Mouse (Mus musculus): ENCODE data around the gene Pi4kb. TPM values are rescaled to one million over a fixed set of nuclear protein-coding genes. Genes with fewer than 3 reads are reported as not detected.
A peak's percentile ranks its signal among the peaks of the same experiment; 100 is the strongest.
"Not testable (repeated sequence)": the region's sequence is repeated elsewhere in the genome, so short reads cannot be mapped to it uniquely, and the experiment has no call there.

The Pi4kb gene
- total RNA-seq (2015; ENCODE audit: low replicate concordance) (8.6 and 14.4 TPM in 2 replicates), total RNA-seq (2017; ENCODE audit: low replicate concordance) (7.8 and 21.9 TPM in 2 replicates)

DNA sequence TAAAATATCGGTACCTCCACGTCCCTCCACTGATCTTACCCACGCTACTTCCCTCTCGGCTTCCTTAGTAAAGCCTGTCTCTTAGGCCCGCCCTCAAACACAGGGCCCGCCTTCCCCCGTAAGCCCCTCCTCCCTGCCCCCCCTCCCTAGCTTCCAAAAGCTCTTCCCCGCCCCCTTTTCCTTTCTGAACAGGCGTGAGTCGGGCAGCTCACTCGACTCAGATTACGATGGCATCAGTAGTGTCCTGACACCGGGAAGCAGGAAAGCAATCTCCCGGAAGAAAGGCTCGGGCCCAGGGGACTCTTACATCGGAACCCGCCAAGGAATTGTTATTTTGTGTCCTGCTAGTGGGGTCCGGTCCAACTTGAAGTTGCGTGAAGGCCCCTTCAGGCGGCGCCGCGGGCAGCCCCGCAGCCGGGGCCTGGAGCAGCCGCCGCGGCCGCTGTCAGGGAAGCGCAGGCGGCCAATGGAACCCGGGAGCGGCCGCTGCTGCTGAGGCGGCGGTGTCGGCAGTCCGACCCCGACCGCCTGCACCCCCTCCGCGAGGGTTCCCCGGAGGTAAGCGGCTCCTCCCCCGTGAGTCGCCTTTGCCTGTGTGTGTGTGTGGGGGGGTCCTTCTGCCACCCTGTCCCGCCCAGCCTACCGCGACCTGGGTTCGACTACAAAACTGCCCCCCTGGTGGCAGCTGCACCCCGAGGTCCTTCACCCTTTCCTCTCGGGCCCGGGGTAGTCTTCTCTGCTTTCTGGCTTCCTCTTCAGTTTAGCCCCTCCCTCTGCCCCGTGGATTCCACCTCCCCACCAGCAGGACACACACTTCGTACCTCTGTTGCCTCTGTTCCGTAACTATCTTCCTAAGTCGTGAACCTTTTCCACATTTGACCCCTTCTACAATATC lies at the start of gene Pi4kb:
Pi4kb (plus strand) TSS at position 204 of the 895 bp plus-strand sequence.
- peak; percentile 90 for ATAC-seq (replicated peaks; ENCODE audit: low FRiP score, poor library complexity, severe bottlenecking)

GRCm38 (mm10) chr3:94926301-94926736 lies 48.2 kb upstream of the Pi4kb start:
- peak; percentile 65 for ATAC-seq (replicated peaks; ENCODE audit: low FRiP score, poor library complexity, severe bottlenecking)

DNA sequence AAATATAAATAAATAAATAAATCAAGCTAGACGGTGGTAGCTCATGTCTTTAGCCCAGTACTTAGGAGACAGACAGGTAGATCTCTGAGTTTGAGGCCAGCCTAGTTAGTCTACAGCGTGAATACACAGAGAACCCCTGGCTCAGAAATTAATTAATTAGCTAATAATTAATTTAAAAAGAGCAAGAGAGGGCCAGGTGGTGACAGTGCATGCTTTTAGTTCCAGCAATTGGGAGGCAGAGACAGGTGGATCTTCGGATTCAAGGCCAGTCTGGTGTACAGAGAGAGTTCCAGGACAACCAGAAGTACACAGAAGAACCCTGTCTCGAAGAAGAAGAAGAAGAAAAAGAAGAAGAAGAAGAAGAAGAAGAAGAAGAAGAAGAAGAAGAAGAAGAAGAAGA lies 45.6 kb upstream of the Pi4kb start:
- ATAC-seq (replicated peaks; ENCODE audit: low FRiP score, poor library complexity, severe bottlenecking) = not testable (repeated sequence)

- ATAC-seq (replicated peaks; ENCODE audit: low FRiP score, poor library complexity, severe bottlenecking) = not testable (repeated sequence)
Observed at GRCm38 (mm10) chr3:94930386-94931266, 43.9 kb upstream of the Pi4kb start.

DNA sequence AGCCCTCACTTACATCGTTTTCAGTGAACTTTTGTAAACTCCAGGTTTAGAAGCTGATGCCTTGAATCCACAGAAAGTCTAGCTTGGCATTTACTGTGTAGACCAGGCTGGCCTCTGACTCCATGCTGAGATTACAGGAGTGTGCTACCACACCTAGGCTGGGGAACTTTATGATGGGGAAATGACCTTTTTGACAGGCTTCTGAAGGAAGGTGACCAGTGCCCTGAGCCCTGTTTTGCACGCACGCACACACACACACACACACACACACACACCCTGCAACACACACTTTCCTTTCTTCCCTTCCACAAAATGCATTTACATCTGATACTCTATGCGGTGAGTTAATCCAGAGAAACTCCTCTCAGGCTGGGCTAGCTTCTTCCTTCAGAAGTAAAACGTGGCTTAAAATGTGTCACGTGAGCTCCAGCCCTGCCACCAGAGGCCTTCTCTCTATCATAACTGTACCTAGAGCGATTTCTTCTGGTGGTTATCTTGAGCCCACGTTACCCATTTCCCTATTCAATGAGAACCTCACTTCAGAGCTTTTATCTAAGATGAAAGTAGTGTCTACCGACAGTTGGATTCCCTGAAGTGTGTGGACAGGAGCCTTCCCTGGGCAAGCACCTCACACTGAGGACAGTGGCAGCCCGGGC lies 43.0 kb upstream of the Pi4kb start:
- not testable (repeated sequence) for ATAC-seq (replicated peaks; ENCODE audit: low FRiP score, poor library complexity, severe bottlenecking)

- not testable (repeated sequence) for ATAC-seq (replicated peaks; ENCODE audit: low FRiP score, poor library complexity, severe bottlenecking)
Observed at GRCm38 (mm10) chr3:94932279-94932678, 42.3 kb upstream of the Pi4kb start.

GRCm38 (mm10) chr3:94932809-94933564 lies 41.5 kb upstream of the Pi4kb start, which contains the start of gene Selenbp1:
Gene Selenbp1, plus strand, starts transcription at chr3:94933056.
- ATAC-seq (replicated peaks; ENCODE audit: low FRiP score, poor library complexity, severe bottlenecking) = peak; percentile 74

DNA sequence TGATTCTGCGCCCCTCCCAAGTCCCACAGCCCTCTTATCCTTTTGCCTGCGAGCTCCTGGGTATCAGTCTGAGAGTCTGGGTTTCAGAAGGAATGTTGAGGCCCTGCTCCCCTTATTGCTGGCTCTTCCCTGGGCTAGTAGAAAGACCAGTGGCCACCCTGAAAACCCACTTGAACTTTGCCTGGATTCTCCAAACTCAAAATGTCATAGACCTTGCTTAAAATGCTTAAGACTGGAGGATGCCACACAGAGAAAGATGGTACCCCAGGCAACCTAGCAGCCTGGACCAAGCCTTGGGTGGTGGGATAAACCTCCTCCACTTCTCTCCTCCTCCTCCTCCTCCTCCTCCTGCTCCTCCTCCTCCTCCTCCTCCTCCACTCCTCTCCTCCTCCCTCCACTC lies 40.9 kb upstream of the Pi4kb start:
- ATAC-seq (replicated peaks; ENCODE audit: low FRiP score, poor library complexity, severe bottlenecking) = not testable (repeated sequence)

- peak; percentile 37 for ATAC-seq (replicated peaks; ENCODE audit: low FRiP score, poor library complexity, severe bottlenecking)
Observed at GRCm38 (mm10) chr3:94934564-94934963, 40.0 kb upstream of the Pi4kb start.

- not testable (repeated sequence) for ATAC-seq (replicated peaks; ENCODE audit: low FRiP score, poor library complexity, severe bottlenecking)
Observed at GRCm38 (mm10) chr3:94935332-94935731, 39.2 kb upstream of the Pi4kb start.

- ATAC-seq (replicated peaks; ENCODE audit: low FRiP score, poor library complexity, severe bottlenecking) = peak; percentile 59
Observed at GRCm38 (mm10) chr3:94936147-94936546, 38.4 kb upstream of the Pi4kb start.

GRCm38 (mm10) chr3:94937194-94937593 lies 37.3 kb upstream of the Pi4kb start:
- ATAC-seq (replicated peaks; ENCODE audit: low FRiP score, poor library complexity, severe bottlenecking) = not testable (repeated sequence)

- not testable (repeated sequence) for ATAC-seq (replicated peaks; ENCODE audit: low FRiP score, poor library complexity, severe bottlenecking)
Observed at GRCm38 (mm10) chr3:94940033-94940432, 34.5 kb upstream of the Pi4kb start.

DNA sequence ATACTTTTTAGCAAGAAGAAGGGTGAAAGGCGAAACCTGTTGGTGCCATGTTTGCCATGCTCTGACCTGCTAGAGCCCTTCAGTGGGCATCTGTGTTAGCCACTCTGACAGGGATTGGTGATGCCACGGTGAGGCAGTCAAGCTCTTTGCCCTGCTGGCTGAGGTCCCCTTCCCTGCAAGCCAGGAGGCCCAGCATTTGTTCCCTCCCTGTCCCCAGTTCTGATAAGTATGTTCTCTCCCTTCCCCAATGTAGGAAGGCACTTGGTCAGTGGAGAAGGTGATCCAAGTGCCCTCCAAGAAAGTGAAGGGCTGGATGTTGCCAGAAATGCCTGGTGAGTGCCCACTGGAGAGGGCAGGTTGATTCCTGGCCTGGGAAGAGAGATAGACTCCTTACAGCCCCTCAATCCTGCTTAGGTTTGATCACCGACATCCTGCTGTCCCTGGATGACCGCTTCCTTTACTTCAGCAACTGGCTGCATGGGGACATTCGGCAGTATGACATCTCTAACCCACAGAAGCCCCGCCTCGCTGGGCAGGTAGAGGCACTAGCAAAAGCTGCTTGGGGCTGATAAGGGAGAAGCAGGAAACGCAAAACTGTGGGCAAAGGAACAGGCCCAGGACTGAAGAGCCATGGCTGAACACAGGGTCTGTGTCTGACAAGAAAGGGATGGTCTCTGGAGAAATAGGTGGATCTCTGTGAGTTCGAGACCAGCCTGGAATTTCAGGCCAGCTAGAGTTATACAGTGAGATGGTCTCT lies 32.1 kb upstream of the Pi4kb start:
- ATAC-seq (replicated peaks; ENCODE audit: low FRiP score, poor library complexity, severe bottlenecking) = peak; percentile 93

- peak; percentile 81 for ATAC-seq (replicated peaks; ENCODE audit: low FRiP score, poor library complexity, severe bottlenecking)
Observed at GRCm38 (mm10) chr3:94943706-94944105, 30.8 kb upstream of the Pi4kb start.

DNA sequence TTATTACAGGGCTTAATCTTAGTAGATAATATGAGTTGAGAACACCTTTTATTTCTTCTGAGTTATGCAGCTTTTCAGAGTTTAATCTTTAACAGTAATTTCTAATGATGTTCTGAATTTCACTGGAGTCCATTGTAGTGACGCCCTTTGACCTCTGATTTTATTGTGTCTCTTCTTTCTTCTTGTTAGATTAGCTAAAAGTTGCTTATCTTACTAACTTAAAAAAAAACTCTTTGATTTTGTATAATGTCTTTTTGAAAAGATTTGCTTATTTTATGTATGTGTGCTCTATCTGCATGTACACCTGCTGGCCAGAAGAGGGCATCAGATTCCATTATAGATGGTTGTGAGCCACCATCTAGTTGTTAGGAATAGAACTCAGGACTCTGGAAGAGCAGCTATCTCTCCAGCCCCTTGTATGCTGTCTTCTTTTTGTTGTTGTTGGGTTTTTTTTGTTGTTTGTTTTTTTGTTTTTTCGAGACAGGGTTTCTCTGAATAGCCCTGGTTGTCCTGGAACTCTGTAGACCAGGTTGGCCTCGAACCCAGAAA lies 26.4 kb upstream of the Pi4kb start:
- no peak for ATAC-seq (replicated peaks; ENCODE audit: low FRiP score, poor library complexity, severe bottlenecking)

DNA sequence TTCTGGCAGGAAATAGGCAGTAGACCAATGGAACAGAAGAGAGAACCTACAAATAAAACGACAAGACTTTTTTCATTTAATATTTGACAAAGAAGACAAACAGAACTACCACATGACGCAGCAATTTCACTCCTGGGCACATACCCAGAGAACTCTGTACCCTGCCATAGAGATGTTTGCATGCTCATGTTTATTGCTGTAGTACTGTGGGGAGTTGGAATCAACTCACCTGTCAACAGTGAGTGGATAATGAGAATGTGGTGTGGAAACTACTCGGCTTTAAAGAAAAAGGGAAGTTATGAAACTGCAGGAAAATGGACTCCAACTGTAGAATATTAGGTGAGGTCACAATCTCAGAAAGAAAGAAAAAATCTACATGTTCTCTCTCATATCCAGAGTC lies 24.9 kb upstream of the Pi4kb start:
- ATAC-seq (replicated peaks; ENCODE audit: low FRiP score, poor library complexity, severe bottlenecking) = no peak

- no peak for ATAC-seq (replicated peaks; ENCODE audit: low FRiP score, poor library complexity, severe bottlenecking)
Observed at GRCm38 (mm10) chr3:94952806-94953205, 21.7 kb upstream of the Pi4kb start.

Data from erythroblast, adult 5-6 weeks (primary cell).